Mouse (Mus musculus): ENCODE measurements around the gene Gm42957.
A peak's percentile ranks its signal among the peaks of the same experiment; 100 is the strongest.
"Not testable (repeated sequence)": the region's sequence is repeated elsewhere in the genome, so short reads cannot be mapped to it uniquely, and the experiment has no call there.

The Gm42957 gene

DNA sequence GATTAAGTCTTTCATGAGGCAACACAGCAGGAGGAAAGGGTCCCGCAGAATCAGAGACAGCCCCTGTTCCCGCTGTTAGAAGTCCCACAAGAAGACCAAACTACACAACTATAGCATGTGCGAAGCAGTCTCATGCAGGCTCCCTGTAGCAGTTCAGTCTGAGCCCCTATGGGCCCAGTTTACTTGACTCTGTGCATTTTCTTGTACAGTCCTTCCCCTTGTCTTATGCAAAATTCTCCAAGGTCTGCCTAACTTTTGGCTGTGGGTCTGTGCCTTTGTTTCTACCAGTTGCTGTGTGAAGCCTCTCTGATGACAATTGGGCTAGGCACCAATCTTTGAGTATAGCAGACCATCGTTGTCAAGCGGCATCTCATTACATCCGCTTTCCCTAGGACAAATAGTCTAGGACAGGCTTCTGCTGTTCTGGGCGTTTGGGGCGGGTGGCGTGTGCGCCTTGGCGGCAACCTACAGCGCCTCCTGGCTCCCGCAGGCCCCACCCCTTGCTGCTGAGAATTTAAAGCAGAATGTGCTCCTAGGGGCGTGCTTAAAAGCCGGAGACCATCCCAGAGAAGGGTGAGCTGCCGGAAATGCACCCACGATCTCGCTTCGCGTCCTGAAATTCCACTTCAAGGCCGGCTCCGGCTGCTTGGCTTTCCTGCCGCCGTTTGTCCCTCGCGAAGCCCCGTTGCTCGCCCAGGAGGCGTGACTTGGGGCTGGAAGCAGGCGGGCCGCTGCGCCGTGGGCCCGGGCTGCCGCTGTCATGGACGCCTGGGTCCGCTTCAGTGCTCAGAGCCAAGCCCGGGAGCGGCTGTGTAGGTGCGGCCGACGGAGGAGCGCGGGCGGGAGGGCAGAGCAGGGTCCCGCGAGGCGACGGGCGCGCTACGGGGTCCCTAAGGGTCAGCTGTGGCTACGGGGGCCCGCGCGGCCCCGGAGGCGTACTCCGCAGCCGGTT, at the start of gene Gm42957, which contains the start of gene Pex11b:
Gm42957 (plus strand) TSS at position 547 of the 952 bp plus-strand sequence.
Pex11b (plus strand) TSS at position 449 of the 952 bp plus-strand sequence.
- peak; percentile 98 for DNase-seq (ENCODE audit: low read depth, low spot score)

DNA sequence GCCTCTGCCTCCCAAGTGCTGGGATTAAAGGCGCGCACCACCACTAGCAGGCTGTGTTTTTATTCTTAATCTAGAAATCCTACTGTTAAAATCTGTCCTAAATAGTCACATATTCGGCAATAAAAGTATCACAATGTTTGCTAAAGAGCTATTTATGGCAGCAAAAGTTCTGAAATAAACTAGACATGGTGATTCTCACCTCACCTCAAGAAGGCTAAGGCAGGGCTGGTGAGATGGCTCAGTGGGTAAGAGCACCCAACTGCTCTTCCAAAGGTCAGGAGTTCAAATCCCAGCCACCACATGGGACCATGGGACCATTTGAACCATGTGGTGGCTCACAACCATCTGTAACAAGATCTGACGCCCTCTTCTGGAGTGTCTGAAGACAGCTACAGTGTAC, 44.6 kb upstream of the Gm42957 start:
- peak; percentile 73 for DNase-seq (ENCODE audit: low read depth, low spot score)

DNA sequence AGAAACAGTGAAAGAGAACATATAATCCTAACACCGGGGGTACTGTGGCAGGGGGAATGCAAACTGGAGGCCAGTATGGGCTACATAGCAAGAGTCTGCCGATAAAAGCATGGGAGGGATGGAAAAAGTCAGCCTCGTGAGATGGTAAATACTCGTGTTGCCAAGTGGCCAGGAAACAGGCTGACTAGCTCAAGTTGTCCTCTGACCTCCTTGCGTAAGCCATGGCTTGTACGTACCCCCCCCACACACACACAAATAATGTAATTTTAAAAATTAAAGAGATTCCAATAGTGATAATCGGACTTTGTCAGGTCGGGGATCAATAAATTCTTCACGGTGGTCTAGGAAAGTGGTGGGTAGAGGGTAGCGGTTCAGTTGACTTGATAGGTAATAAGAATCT, 41.9 kb upstream of the Gm42957 start:
- DNase-seq (ENCODE audit: low read depth, low spot score): no peak

GRCm38 (mm10) chr3:96593790-96594560, 41.3 kb upstream of the Gm42957 start, which contains the start of gene Polr3gl:
Gene Polr3gl, minus strand, starts transcription at chr3:96594181.
- peak; percentile 98 for DNase-seq (ENCODE audit: low read depth, low spot score)

DNA sequence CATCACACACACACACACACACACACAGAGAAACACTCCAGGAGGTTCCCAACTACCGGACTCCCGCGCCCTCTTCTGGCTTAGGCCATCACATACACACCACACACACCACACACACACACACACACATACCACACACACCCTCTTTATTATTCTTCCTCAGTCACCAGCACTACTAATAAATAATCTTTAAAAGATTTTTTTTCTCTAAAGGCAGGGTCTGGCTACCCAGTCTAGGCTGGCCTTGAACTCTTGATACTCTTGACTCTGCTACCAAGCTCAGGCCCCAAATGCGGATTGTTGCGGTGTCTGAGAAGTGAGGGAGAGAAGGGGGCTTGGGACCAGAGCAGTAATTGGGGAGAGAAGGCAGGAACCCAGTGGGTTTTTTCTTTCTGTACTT, 40.4 kb upstream of the Gm42957 start:
- no peak for DNase-seq (ENCODE audit: low read depth, low spot score)

DNA sequence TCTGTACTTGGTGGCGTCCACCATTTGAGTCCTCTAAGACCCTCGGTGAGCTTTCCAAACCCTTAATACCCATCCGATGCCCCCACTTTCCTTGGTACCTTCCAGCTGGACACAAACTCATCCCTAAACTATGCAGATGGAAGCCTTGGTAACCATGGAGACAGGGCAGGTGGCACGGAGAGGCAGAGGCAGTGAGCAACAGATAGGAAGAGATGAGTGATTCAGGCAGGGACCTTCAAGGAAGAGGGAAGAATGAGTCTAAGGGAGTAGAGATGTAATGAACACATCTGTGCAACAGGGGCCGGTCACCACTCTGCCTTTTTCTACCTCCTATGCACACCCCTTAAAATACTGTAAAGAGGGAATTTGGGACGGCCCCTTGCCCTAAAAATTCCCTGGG, 39.6 kb upstream of the Gm42957 start:
- no peak for DNase-seq (ENCODE audit: low read depth, low spot score)

- no peak for DNase-seq (ENCODE audit: low read depth, low spot score)
Measured at GRCm38 (mm10) chr3:96596228-96596707, 39.0 kb upstream of the Gm42957 start, which contains the start of gene Ankrd34a. Gene Ankrd34a, plus strand, starts transcription at chr3:96596636.

DNA sequence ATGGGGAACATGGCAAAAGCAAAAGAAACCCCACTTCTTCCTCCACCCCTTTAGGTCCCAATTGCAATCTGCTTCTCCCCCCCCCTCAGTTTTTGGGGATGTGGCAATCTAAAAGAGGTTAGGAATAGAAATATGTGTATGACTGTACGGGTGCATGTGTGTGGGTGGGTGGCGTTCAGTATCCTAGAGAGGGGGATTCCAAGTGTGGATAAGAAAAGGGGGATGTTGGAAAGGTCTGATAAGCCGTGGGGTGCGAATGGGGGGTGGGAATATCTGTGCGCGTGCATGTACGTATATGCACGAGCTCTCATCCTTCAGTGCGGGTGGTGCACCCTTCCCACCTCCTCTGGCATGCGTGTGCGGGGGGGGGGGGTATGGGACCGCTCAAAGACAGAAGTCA, 38.4 kb upstream of the Gm42957 start:
- DNase-seq (ENCODE audit: low read depth, low spot score): no peak

DNA sequence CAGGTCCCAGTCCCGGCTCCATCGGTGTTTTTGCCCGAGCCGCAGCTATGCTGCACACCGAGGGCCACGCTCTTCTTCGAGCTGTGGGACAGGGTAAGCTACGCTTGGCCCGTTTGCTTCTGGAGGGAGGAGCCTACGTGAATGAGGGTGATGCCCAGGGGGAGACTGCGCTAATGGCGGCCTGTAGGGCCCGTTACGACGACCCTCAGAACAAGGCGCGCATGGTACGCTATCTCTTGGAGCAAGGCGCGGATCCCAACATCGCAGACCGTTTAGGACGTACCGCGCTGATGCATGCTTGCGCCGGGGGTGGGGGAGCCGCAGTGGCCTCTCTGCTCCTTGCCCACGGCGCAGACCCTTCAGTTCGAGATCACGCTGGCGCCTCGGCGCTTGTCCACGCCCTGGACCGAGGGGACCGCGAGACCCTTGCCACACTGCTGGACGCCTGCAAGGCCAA, 37.8 kb upstream of the Gm42957 start:
- DNase-seq (ENCODE audit: low read depth, low spot score): no peak

DNA sequence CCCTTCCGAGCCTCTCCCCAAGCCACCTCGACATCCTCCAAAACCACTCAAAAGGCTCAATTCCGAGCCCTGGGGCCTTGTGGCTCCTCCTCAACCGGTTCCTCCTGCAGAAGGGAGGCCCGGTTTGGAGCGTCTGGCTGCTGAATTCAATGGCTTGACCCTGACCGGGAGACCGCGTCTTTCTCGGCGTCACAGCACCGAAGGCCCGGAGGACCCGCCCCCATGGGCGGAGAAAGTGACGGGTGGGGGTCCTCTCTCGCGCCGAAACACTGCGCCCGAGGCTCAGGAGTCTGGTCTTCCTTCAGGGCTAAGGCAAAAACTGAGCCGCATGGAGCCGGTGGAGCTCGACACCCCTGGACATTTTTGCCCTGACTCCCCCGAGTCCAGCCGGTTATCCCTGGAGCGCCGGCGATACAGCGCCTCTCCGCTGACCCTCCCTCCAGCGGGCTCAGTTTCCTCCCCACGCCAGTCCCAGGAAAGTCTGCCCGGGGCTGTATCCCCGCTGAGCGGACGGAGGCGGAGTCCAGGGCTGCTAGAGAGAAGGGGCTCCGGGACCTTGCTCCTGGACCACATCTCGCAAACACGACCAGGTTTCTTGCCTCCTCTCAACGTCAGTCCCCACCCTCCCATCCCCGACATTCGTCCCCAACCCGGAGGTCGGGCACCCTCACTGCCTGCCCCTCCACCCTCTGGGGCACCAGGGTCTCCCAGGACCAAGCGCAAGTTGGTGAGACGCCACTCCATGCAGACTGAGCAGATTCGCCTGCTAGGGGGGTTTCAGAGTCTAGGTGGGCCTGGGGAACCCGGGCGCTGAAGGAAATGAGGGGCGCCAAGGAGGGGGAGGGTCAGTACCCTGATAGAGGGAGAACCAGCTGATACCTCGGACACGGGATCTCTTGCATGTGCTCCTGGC, 36.9 kb upstream of the Gm42957 start:
- peak; percentile 60 for DNase-seq (ENCODE audit: low read depth, low spot score)

- DNase-seq (ENCODE audit: low read depth, low spot score): no peak
Measured at GRCm38 (mm10) chr3:96599069-96599393, 36.2 kb upstream of the Gm42957 start.

DNA sequence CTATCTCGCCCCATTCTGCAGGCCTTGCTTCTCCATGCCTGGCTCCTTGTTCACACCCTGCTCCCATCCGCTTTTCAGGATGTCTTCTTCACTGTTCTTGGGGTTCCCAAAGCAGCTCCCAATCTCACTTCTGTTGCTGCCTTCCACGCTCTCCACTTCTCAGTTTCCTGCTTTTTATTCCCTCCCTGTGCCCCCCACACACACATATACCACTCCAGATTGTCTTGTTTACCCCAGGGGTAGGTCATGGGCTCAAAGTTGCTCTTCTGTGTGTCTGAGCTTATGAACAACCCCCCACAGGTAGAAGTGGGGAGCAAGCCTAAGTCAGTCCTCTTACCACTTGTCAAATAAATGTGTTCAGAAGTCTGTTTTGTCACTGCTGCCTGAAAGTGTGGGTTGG, 35.9 kb upstream of the Gm42957 start:
- DNase-seq (ENCODE audit: low read depth, low spot score): no peak

DNA sequence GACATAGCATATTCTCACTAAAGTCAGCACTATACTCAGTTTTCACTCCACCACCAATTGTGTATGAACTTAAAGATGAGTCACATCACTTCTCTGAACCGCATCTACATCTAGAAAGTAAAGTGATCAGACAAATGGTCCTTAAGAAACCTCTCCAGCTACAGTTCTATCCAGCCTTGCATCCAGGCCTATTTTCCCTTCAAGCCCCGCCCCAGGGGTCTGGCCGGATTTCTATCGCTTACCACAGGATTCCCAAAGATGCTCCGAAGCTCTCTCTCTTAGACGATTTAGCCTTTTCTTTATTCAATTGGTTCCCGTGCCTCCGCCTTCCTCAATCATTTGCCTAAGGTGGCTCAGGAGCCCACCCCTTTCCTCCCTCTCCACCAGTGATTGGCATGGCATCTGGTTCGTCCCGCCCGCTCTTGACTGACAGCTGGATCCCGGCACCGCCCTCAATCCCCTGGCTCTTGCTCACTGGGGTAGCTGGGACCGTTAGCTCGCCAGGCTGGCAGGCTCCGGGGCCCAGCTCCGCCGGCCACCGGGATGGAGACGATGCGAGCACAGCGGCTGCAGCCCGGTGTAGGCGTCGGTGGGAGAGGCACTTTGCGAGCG, 34.5 kb upstream of the Gm42957 start, which contains the start of gene Lix1l:
Lix1l (plus strand) TSS at position 511 of the 612 bp plus-strand sequence.
- peak; percentile 100 for DNase-seq (ENCODE audit: low read depth, low spot score)

GRCm38 (mm10) chr3:96601251-96601787, 34.0 kb upstream of the Gm42957 start:
- DNase-seq (ENCODE audit: low read depth, low spot score): peak; percentile 60

DNA sequence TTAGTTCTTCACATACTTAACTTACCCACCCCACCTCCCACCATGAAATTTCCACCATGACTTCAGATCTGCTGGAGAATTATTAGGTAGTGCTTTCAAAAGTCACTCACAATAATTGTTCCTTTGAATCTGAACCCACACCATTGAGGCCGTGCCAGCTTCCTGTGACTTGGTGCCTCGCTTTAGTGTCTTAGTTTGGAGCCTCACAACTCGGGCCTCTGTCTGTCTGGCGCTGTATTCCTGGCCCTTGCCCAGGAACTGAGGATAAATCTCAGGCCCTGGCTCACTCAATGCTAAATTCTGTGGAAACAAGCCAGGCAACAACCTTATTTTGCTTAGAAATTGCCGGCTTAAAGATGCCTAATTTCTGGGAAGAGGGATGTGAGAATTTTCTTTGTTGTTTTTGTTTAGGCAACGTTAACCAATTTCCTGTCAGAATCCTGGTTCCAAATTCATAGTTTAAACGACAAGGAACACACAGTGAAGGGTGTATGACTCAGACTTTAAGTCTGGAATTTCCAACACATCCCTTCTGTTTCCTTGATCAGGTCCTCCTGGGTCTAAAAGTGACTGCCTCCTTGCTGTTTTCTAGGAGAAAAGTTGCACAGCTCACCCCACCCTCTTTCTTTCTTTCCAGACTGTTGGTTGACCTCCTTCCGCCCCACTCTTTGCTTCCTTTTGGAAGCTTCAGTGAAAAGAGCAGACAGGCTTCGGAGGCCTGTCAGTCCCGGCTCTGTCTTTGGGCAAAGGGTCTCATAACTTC, 33.2 kb upstream of the Gm42957 start:
- DNase-seq (ENCODE audit: low read depth, low spot score): no peak

DNA sequence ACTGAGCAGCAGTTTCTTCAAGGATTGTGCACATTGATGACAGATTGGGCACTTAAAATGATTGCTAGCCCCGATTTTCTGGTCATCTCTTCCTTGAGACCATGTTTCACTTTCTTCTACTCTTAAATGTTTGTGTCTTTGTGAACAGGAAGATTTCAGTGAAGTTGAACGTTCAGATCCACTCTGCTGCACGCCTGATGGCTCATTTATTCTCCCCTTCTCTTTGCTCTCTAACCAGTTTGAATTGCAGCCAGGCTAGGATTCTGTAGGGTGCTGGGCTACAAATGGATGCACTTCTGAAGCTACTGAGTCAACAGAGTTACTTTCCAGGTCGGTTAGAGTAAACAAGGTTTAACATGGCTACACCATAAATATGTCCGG, 32.6 kb upstream of the Gm42957 start:
- DNase-seq (ENCODE audit: low read depth, low spot score): no peak

- no peak for DNase-seq (ENCODE audit: low read depth, low spot score)
Measured at GRCm38 (mm10) chr3:96603311-96603710, 32.0 kb upstream of the Gm42957 start.

GRCm38 (mm10) chr3:96606007-96606406, 29.3 kb upstream of the Gm42957 start:
- DNase-seq (ENCODE audit: low read depth, low spot score): not testable (repeated sequence)

DNA sequence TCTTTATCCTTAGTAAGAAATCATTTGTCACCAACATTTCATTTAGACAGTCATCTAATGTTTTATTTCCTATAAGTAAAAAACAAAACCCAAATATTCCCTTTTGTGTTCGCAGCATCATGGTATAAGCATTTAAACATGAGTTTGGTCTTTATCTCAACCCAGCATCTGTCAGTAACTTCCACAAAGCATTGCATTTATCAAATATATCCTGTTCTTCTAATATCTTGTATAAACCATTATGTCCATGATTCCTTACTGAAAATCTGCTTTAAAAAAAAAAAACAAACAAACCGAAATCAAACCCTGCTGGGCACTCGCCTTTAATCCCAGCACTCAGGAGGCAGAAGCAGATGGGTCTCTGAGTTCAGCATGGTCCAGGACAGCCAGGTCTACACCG, 28.7 kb upstream of the Gm42957 start:
- no peak for DNase-seq (ENCODE audit: low read depth, low spot score)

GRCm38 (mm10) chr3:96617941-96618340, 17.3 kb upstream of the Gm42957 start:
- no peak for DNase-seq (ENCODE audit: low read depth, low spot score)
